Mouse (Mus musculus): ENCODE measurements around the gene Eif1ad. TPM values are rescaled to one million over a fixed set of nuclear protein-coding genes. Genes with fewer than 3 reads are reported as not detected.
"Not testable (repeated sequence)": the region's sequence is repeated elsewhere in the genome, so short reads cannot be mapped to it uniquely, and the experiment has no call there.

The Eif1ad gene
- total and polyA plus RNA-seq, 2 experiments from 2014 or later = 34.7 to 45.3 TPM

GRCm38 (mm10) chr19:5405924-5406323 is 39.4 kb downstream of the Eif1ad start:
- Histone ChIP-seq H3K27ac (ENCODE audit: low read depth, low read length) (peak overlapping the region; percentile 41; the same call in 1 of the 2 replicates), H3K36me3 (ENCODE audit: insufficient read depth) (no peaks in the 10 kb centered on the region), H3K4me3 (ENCODE audit: low read depth, low read length) (peak overlapping the region; percentile 31), H3K4me1 (ENCODE audit: insufficient read depth) (peaks cover 4% of the 10 kb centered on the region; the same call in 1 of the 2 replicates), H3K27me3 (ENCODE audit: insufficient read depth, low read length) (no peaks in the 10 kb centered on the region), H3K4me2 (ENCODE audit: low read depth) (peak overlapping the region; percentile 47), H3K9me3 (ENCODE audit: low read length) (no peaks in the 10 kb centered on the region), H3K9ac (peak overlapping the region; percentile 22; the same call in 1 of the 2 replicates)
- DNase-seq (no peak), ATAC-seq (no peak)
- 29% methylated on average over 7 of the region's 7 CpGs for WGBS
- no peak for TF ChIP-seq CTCF (IDR thresholded peaks at IDR 0.05; ENCODE audit: low read depth)

- ATAC-seq = peak; percentile 84
- peak overlapping the region; percentile 46 for H3K4me3 ChIP-seq (ENCODE audit: low read depth, low read length)
- not testable (repeated sequence) for H3K4me1 ChIP-seq (ENCODE audit: insufficient read depth); H3K36me3 ChIP-seq (ENCODE audit: insufficient read depth); H3K9me3 ChIP-seq (ENCODE audit: low read length); H3K27me3 ChIP-seq (ENCODE audit: insufficient read depth, low read length)
- H3K4me2 ChIP-seq (ENCODE audit: low read depth) = peak overlapping the region; percentile 56
- H3K9ac ChIP-seq = peak overlapping the region; percentile 48
- 5% methylated on average over 22 of the region's 25 CpGs for WGBS
- peak overlapping the region; percentile 92 for H3K27ac ChIP-seq (ENCODE audit: low read depth, low read length)
- peak; percentile 71 for DNase-seq
Measured at GRCm38 (mm10) chr19:5406531-5407126, 40.1 kb downstream of the Eif1ad start.

- peak; percentile 67 for TF ChIP-seq CTCF (IDR thresholded peaks at IDR 0.05; ENCODE audit: low read depth)
- ATAC-seq = peak; percentile 76
- Histone ChIP-seq H3K4me1 (ENCODE audit: insufficient read depth) (peaks cover 4% of the 10 kb centered on the region; the same call in 1 of the 2 replicates), H3K4me2 (ENCODE audit: low read depth) (peak overlapping the region; percentile 56), H3K36me3 (ENCODE audit: insufficient read depth) (no peaks in the 10 kb centered on the region), H3K27me3 (ENCODE audit: insufficient read depth, low read length) (no peaks in the 10 kb centered on the region), H3K9ac (peak overlapping the region; percentile 48), H3K27ac (ENCODE audit: low read depth, low read length) (peak overlapping the region; percentile 92), H3K9me3 (ENCODE audit: low read length) (no peaks in the 10 kb centered on the region), H3K4me3 (ENCODE audit: low read depth, low read length) (peak overlapping the region; percentile 46)
- peak; percentile 73 for DNase-seq
- 10% methylated on average over 7 of the region's 7 CpGs for WGBS
Measured at GRCm38 (mm10) chr19:5407133-5407532, 40.6 kb downstream of the Eif1ad start.

GRCm38 (mm10) chr19:5408057-5409001 is 41.8 kb downstream of the Eif1ad start:
- Histone ChIP-seq H3K9me3 (ENCODE audit: low read length) (no peaks in the 10 kb centered on the region), H3K4me3 (ENCODE audit: low read depth, low read length) (no peak overlapping the region), H3K4me2 (ENCODE audit: low read depth) (no peak overlapping the region), H3K27me3 (ENCODE audit: insufficient read depth, low read length) (no peaks in the 10 kb centered on the region), H3K27ac (ENCODE audit: low read depth, low read length) (no peak overlapping the region), H3K4me1 (ENCODE audit: insufficient read depth) (peaks cover 4% of the 10 kb centered on the region; the same call in 1 of the 2 replicates), H3K9ac (no peak overlapping the region), H3K36me3 (ENCODE audit: insufficient read depth) (no peaks in the 10 kb centered on the region)
- TF ChIP-seq CTCF (IDR thresholded peaks at IDR 0.05; ENCODE audit: low read depth) = no peak
- 85% methylated on average over 13 of the region's 13 CpGs for WGBS
- ATAC-seq (no peak), DNase-seq (no peak)

GRCm38 (mm10) chr19:5409068-5409467 is 42.5 kb downstream of the Eif1ad start:
- Histone ChIP-seq H3K9ac (no peak overlapping the region), H3K27me3 (ENCODE audit: insufficient read depth, low read length) (no peaks in the 10 kb centered on the region), H3K4me2 (ENCODE audit: low read depth) (no peak overlapping the region), H3K4me3 (ENCODE audit: low read depth, low read length) (no peak overlapping the region), H3K36me3 (ENCODE audit: insufficient read depth) (no peaks in the 10 kb centered on the region), H3K4me1 (ENCODE audit: insufficient read depth) (peaks cover 4% of the 10 kb centered on the region; the same call in 1 of the 2 replicates), H3K9me3 (ENCODE audit: low read length) (no peaks in the 10 kb centered on the region), H3K27ac (ENCODE audit: low read depth, low read length) (no peak overlapping the region)
- no peak for TF ChIP-seq CTCF (IDR thresholded peaks at IDR 0.05; ENCODE audit: low read depth)
- no peak for DNase-seq
- no peak for ATAC-seq
- 76% methylated on average over 5 of the region's 5 CpGs for WGBS

- 92% methylated on average over 5 of the region's 5 CpGs for WGBS
Measured at GRCm38 (mm10) chr19:5410641-5411040, 44.1 kb downstream of the Eif1ad start.

GRCm38 (mm10) chr19:5411961-5412360 is 45.4 kb downstream of the Eif1ad start:
- 64% methylated on average over 5 of the region's 5 CpGs for WGBS
- TF ChIP-seq CTCF (IDR thresholded peaks at IDR 0.05; ENCODE audit: low read depth) = no peak
- H3K9ac ChIP-seq = no peak overlapping the region
- no peak overlapping the region for H3K27ac ChIP-seq (ENCODE audit: low read depth, low read length)
- H3K4me1 ChIP-seq (ENCODE audit: insufficient read depth) = no peaks in the 10 kb centered on the region; the same call in 1 of the 2 replicates
- ATAC-seq (no peak), DNase-seq (no peak)
- no peaks in the 10 kb centered on the region for H3K36me3 ChIP-seq (ENCODE audit: insufficient read depth)
- H3K9me3 ChIP-seq (ENCODE audit: low read length) = no peaks in the 10 kb centered on the region
- H3K27me3 ChIP-seq (ENCODE audit: insufficient read depth, low read length) = no peaks in the 10 kb centered on the region
- H3K4me3 ChIP-seq (ENCODE audit: low read depth, low read length) = no peak overlapping the region
- H3K4me2 ChIP-seq (ENCODE audit: low read depth) = no peak overlapping the region

More at GRCm38 (mm10) chr19:5410641-5411040, 44.1 kb downstream of the Eif1ad start:
- Histone ChIP-seq H3K27me3 (ENCODE audit: insufficient read depth, low read length) (no peaks in the 10 kb centered on the region), H3K4me1 (ENCODE audit: insufficient read depth) (peaks cover 4% of the 10 kb centered on the region; the same call in 1 of the 2 replicates), H3K9me3 (ENCODE audit: low read length) (no peaks in the 10 kb centered on the region), H3K27ac (ENCODE audit: low read depth, low read length) (no peak overlapping the region), H3K9ac (no peak overlapping the region), H3K4me3 (ENCODE audit: low read depth, low read length) (no peak overlapping the region), H3K36me3 (ENCODE audit: insufficient read depth) (no peaks in the 10 kb centered on the region), H3K4me2 (ENCODE audit: low read depth) (no peak overlapping the region)
- no peak for TF ChIP-seq CTCF (IDR thresholded peaks at IDR 0.05; ENCODE audit: low read depth)
- DNase-seq (no peak), ATAC-seq (no peak)

All from forebrain, postnatal 0 days (tissue).